Mouse (Mus musculus) embryo, embryonic 11.5 days (tissue): ENCODE data around the gene Ncoa3.

Experiments used
- DNase-seq: peaks from one replicate; pipeline ENCODE4 v3.0.0-alpha.2; 2012; ENCODE audit warnings: low read depth, low spot score

Gene Ncoa3

DNA sequence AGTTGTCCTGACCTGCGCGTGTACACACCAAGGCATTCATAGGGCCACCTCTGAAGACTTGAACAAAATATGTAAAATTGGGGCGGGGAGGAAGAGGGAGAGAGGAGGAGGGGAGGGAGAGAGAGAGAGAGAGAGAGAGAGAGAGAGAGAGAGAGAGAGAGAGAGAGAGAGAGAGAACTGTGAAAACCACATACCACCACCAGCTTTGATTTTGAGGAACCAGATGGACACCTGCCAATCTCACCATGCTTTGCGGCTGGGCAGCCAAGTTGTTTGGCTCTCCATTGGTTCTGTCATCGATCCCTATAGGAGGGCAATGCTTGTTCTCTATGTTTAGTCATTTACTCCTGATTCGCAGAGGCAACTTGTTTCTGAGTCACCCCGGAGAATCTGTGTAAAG, 21.7 kb upstream of the Ncoa3 start:
- no peak for DNase-seq

GRCm38 (mm10) chr2:165974383-165974782, 18.1 kb upstream of the Ncoa3 start:
- no peak for DNase-seq

DNA sequence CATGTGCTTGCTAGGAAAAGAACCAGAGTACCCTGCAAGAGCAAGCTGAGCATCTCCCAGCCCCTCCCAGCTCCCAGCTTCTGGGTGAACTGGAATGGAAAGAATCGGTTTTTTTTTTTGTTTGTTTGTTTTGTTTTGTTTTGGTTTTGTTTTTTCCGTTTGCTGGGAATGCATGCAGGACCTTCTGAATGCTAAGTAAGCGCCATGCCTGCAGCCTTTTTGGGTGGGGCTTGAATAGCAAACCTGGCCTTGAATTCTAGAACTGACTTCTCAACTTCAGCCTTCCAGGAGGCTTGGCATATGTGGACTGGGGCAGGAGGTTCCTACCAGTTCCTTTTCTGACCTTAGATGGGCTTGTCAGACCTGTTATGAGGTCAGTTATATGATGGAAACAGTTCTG, 16.2 kb upstream of the Ncoa3 start:
- no peak for DNase-seq

GRCm38 (mm10) chr2:165976874-165977273, 15.6 kb upstream of the Ncoa3 start:
- no peak for DNase-seq

GRCm38 (mm10) chr2:165978119-165978518, 14.3 kb upstream of the Ncoa3 start:
- no peak for DNase-seq

DNA sequence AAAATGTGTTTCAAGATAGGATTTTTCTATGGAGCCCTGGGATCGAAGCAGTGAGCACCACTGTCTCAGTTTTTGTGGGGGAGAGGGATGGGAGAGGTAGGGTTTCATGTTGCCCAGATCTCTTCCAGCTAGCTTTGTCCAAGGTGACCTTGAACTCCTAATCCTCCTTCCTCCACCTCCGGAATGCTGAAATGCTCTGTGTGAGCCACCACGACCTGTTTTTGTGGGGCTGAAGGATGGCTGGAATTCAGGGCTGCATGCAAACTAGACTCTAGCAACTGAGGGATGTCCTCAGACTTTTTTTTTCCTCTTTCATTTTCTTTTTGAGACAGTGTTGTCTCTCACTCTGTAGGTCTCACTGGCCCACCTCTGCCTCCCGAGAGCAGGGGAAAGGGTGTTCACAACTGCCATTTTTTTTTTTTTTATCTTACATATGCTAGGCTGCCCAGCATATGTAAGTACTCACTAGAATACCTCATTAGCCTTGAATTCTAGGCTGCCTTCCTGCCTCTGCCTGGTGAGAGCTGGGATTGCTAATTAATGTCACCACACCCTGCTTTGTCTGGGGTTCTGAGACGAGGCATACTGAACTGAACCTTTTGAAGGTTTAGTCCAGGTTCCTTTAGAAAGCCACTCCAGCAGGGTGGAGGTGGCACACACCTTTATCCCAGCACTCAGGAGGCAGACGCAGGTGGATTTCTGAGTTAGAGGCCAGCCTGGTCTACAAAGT, 11.0 kb upstream of the Ncoa3 start:
- DNase-seq: no peak

DNA sequence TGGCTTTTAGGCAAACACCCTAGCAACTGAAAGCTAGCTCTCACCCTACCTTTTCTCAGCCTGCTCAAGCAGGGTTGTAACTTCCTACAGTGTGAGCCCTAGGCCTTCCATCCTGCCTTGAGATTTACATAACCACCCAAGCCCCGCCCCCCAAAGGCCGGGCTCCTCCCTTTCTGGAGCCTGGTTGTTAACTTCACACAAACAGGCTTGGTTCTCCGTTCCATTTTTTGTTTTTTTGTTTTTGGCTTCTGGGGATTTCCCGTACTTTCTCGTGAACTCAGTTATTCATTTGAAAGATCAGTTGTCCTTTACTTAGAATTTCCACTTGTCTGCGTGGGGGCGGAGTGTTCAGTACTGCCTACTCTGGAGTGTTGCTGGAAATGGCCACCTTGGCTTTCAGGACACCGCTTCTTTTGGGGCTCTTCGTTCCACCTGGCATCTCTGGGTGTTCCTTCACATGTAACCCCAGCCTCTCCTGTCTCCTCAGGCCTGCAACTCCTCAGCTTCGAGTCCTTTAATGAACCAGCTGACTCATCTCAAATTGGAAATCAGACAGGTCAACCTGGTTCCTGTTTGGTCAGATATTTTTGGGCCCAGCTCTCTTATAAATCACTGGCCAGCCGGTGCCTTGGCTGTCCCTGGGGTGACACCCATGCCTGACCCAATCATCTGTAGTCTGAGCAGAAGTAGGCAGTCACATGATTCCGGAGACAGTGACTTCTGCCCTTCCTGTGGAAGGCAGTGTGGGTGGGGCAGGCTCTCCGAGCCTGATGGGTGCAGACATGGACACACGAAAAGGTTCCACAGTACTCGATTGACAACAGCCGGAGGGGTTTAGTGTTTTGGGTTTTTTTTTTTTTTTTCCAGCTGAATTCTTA, 9.7 kb upstream of the Ncoa3 start:
- no peak for DNase-seq

GRCm38 (mm10) chr2:165984318-165984717, 8.1 kb upstream of the Ncoa3 start:
- no peak for DNase-seq

DNA sequence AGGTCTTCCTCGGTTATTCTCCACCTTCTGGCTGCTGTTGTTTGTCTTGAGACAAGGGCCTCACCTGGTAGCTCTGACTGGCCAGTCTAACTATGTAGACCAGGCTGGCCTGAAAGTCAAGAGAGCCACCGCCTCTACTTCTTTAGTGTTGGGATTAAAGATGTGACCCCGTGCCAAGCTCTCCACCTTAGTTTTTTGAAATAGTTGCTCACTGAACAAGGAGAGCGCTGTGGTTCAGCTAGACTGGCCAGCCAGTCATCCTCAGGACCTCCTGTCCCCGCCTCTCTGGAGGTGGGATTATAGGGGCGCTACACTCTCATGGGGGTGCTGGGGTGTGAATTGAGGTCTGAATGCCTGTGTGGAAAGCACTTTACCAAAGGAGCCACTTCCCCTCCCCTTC, 7.5 kb upstream of the Ncoa3 start:
- no peak for DNase-seq

DNA sequence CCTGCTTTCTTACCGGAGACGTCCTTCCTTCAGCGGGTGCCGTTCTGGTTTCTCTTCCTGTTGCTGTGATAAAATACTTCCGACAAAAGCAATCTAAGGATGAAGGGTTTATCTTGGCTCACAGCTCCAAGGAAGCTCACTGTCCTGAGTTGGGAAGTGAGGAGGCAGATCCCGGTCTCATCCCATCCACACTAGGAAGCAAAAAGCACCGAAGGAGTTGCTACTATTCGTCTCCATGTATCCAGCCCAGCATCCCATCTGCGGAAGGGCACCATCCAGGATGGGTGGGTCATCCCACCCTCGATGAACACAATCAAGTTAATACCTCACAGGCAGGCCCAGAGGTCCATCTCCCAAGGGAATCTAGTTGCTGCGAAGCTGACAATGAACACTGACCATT, 6.9 kb upstream of the Ncoa3 start:
- DNase-seq: no peak

GRCm38 (mm10) chr2:165986921-165987453, 5.4 kb upstream of the Ncoa3 start:
- DNase-seq: no peak

DNA sequence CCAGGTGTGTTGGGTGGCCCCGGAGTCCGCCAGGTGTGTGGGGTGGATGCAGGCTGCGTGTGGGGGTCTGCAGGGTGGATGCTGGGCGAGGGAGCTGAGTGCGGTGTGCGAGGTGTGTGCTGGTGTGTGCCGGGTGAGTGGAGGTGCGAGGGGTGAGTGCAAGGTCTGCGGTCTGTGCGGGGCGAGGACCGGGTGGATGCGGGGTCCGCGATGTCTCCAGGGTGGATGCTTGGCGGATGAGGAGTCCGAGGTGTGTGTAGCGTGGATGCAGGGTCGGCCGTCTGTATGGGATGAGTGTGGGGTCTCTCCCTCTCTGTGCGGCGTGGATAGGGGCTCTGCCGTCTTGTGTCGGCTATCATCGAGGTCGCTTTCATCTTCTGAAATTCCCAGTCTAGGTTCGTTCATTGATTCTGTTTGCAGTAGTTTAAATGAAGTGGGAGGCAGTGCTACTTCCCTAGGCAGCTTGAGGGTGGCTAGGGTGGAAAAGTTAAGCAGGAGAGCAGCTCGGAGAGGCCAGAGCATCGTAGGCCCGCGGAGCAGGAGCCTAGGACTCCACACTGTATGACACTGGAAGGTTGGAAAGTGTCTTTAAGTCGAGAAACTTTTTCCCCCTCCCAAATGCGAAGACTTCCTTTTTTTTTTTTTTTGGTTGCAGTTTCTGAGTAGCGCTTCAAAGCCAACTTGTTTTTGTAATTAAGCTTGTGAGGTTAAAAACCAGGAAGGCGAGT, 901 bp downstream of the Ncoa3 start:
- no peak for DNase-seq

- no peak for DNase-seq
Observed at GRCm38 (mm10) chr2:165994341-165994740, 1.9 kb downstream of the Ncoa3 start.

DNA sequence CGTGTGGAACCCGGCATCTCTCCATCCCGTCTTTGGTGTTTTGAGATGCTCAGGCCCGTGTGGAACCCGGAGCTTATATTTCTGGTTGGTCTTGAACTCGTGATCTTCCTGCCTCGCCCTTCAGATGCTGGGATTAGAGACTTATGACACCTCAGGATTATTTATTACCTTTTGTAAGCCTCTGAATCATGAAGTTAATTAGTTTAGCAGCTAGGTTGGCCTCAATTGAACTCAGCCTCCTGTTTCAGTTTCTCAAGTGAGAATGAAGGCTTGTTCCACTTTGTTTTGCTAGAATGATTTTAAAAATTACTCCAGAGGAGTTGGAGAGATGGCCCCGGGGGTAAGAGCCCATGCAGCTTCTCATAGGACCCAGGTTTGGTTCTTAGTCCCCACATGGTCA, 3.3 kb downstream of the Ncoa3 start:
- no peak for DNase-seq

DNA sequence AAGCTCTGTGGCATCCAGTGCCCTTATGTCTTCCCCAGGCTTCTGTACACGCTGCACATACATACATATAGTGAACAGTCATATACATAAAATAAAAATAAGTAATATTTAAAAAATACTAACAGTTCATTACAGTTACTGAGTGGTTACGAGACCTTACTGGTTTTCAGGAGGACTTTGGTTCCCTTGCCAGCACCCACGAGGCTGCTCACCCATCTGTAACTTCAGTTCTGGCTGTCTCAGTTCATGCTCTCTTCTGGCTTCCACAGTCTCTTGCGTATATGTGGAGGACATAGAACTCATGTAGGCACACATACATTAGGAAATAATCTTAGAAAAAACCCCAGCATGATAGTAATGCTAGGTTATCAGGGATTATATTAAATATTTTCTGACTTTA, 3.7 kb downstream of the Ncoa3 start:
- no peak for DNase-seq

DNA sequence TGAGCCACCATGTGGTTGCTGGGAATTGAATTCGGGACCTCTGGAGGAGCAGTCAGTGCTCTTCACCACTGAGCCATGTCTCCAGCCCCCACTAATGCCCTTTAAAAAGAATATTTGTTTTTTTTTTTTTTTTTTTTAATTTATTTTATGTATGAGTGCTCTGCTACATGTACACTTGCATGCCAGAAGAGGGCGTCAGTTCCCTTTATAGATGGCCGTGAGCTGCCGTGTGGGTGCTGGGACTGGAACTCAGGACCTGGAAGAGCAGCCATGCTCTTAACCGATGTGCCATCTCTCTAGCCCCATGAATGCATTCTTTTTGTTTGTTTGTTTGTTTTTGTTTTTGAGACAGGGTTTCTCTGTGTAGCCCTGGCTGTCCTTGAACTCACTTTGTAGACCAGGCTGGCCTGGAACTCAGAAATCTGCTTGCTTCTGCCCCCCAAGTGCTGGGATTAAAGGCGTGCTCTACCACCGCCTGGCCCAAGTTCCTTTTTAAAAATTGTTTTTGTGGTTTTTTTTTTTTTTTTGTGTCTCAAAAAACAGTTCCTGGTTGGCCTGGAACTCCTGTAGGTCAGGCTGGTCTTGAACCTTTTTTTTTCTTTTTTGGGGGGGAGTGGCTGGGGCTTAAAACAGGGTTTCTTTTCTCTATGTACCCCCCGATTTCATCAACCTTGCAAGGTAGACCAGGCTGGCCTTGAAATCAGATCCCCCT, 5.0 kb downstream of the Ncoa3 start:
- no peak for DNase-seq

GRCm38 (mm10) chr2:165998969-165999368, 6.5 kb downstream of the Ncoa3 start:
- DNase-seq: no peak

DNA sequence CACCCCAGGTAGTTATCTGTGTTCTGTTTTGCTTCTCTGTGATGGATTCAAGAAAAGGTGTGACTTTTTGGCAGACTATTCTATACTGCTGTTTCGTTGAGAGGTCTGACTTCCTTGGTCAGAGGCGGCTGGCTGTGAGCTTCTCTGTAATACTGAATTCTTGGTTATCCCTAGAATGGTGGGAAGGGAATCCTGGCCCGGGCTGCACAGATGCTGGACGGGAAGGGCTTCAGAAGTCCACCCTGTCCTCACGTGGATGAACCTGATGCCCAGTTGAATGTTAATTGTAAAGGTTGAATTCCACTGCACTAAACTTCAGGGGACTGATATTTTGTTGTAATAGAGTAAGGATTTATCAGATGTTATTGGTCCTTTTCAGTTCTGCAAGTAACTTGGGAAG, 7.4 kb downstream of the Ncoa3 start:
- no peak for DNase-seq

DNA sequence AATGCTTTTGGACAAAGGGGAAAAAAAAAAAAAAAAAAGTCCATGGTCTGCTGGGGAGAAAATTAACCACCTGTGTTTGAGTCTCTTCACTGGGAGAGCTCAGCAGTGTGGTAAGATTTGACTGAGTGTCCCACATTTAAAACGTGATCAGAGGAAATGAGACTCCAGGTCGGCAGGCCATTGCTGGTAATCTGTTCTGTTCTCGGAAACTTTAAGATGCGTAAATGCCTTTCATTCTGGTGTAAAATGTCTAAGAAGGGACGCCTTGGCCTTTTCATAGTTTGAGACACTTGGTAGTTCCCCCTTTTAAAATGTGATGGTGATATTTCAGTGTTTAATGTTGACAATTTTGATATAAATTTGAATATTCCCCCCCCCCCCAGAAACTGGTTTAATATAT, 7.8 kb downstream of the Ncoa3 start:
- no peak for DNase-seq

GRCm38 (mm10) chr2:166000769-166001168, 8.3 kb downstream of the Ncoa3 start:
- DNase-seq: no peak

GRCm38 (mm10) chr2:166001362-166001761, 8.9 kb downstream of the Ncoa3 start:
- DNase-seq: no peak

DNA sequence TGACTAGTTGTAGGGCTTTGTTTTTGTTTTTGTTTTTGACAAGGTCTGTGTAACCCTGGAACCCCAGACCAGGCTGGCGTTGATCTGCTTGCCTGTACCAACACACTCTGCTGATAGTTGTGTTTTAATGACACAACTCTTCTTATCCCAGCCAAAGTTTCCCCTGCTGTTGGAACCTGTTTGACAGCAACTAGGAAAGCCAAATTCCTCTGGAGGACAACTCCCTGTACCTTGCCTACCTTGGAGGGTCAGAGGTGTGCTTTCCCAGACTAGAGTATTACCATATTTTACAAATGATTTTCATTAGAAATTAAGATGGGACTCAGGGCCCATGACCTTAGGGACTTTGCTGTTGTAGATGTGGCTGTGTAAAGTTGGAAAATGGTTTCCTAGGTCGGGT, 9.3 kb downstream of the Ncoa3 start:
- DNase-seq: no peak
